Mouse (Mus musculus) adrenal gland, postnatal 14 days (tissue): Measurements from ENCODE around the gene Sec24a. TPM values are rescaled to one million over a fixed set of nuclear protein-coding genes. Genes with fewer than 3 reads are reported as not detected.
"Not testable (repeated sequence)": the region's sequence is repeated elsewhere in the genome, so short reads cannot be mapped to it uniquely, and the experiment has no call there.

ENCODE experiments used
- DNase-seq: peaks from one replicate; pipeline ENCODE4 v3.0.0; 2021; ENCODE audit warnings: mixed read lengths
- total RNA-seq: library from RNA; stranded (reverse); gene quantifications from 2 replicates; pipeline ENCODE4 v1.2.3, GENCODE M21; 2021

Sec24a gene
- total RNA-seq, 1 experiment from 2014 or later = 37.9 TPM

DNA sequence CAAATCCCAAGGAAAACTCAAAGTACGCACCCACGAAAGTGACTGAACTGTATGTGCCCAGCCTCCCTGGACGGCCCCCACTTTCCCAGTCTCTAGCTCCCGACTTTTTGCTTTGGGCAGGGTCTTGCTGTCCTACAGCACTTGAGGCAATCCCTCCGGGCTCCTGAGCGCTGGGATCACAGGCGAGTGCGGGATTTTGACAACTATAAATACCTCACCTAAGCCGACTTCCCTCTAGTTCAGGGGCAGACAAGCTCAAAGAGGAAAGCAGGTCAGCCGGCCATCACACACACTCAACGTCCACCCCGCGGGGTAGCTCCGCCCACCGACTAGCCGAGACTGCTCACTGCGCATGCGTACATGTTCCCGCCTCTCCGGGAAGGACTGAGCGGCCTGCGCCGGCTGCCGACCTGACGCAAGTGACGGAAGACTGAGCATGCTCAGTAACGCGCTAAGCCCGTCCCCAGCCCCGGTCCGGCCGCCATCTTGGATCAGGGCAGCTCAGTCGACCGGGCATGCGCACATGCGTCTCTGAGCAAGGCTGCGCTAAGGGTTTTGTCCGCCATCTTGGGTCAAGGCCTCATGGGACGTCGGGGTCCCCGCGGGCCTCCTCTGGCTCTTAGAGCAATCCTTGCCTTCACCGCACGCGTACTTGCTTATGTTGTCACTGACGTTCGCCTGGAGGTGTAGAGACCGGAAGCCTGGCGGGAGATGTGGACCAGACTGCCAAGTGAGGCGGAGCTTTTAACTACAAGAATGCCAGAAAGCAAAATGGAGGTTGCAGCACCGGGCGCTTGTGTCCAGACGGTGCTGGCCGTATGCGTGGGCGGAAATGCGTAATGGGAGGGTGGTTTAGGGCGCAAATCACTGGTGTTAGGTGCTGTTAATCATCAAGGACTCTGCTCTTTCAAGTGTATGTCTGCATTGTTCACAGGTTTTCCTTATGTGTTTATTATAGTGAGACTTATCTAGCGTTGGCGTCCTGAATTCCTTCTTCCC is 74.8 kb downstream of the Sec24a start, which contains the start of gene 0610009B22Rik:
TSS of gene 0610009B22Rik (minus strand) at position 545 of the 999 bp plus-strand sequence.
- peak; percentile 100 for DNase-seq

DNA sequence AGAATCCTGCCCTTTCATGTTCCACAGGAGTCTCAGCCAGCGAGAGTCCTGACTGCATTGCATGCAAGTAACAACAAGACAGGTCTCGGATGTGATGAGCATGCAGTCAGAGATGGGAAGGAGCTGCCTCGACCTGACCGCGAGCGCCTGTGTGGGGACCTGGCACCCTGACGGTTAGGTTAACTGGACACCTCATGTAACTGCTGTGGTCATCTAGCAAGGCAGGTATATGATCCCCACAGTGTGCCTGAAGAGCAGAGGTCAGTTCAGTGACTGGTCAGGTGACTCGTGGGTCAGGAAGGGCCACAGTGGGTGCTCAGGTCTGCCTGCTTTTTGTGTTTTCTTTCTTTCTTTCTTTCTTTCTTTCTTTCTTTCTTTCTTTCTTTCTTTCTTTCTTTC is 81.5 kb downstream of the Sec24a start:
- no peak for DNase-seq

DNA sequence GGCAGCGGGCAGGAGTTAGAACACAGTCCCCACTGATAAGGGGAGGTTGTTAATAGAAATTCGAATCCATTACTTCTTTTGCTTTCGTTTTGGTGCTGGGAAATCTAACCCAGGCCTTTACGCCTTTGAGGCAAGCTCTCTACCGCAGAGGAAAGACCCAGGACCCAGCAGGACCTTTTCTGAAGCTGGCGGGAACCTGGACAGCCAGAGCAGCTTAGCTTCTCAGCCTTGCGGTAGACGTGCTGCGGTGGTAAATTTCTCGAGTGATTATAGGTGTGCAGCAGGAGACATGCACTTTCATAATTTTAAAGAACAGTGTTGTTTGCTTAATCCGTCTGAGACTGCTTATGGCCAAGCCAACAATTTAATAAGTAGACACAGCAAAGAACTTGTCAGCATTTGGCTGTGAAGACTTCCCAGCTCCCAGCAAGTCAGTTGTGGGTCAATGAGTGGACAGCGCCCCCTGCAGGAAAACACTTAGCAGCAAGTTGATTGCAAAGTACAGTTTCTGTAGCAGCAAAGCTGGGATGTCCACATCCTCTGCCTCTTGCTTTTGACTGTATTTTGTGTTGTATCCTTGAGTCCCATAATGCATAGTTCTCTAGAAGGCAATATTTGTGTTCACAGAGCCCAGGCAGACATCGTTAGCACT is 82.0 kb downstream of the Sec24a start:
- DNase-seq = peak; percentile 95

DNA sequence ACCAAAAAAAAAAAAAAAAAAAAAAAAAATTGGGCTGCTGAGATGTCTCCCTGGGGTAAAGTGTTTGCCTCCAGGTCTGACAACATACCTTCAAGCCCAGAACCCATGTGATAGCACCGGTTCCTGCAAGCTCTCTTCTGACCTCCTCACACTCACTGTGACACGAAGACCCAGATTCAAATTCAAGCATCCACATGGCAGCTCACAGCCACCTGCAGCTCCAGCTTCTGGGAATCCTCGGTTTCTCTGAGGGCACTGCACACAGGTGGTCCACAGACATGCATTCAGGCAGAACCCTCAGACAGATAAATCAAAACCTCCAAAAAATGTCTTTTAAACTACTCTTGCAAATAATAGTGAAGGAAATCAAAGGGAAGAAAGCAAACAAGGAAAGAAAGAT is 84.0 kb downstream of the Sec24a start:
- DNase-seq = no peak

DNA sequence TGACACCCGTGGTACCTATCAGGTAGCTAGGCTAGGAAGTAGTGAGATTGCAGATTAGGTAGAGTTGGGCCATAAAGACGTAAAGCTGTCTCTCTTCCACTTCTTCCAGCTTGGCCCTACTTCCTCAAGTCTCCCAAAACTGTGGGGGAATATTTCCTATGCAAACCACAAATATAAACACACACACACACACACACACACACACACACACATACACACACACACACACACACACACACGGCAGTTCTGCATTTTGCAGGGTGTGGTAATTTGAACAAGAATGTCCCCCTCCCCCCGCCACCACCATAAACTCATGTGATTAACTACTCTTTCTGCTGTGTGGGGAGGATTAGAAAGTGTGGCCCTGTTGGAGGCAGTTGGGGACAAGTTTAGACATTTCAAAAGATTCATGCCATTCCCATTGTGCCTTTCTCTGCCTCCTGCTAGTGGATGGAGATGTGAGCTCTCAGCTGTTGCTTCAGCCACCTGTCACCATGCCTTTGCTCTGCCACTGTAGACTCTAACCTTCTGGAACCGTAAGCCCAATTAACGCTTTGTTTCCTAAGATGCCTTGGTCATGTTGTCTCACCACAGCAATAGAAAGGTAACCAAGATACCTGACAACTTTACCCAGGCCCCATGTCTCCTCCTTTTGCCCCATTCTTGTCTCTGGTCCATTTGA is 85.6 kb downstream of the Sec24a start:
- no peak for DNase-seq

DNA sequence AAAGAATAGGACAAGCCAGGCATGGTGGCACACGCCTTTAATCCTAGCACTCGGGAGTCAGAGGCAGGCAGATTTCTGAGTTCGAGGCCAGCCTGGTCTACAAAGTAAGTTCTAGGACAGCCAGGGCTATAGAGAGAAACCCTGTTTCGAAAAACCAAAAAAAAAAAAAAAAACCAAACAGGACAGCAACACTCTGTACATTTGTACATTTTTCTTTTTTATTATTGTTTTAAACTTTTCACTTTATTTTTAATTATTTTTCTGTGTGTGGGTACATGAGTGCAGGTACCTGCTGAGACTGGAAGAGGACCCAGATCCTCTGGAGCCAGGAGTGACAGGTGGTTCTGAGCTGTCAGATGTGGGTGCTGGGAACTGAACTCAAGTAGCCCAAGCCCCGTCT is 88.0 kb downstream of the Sec24a start:
- no peak for DNase-seq

DNA sequence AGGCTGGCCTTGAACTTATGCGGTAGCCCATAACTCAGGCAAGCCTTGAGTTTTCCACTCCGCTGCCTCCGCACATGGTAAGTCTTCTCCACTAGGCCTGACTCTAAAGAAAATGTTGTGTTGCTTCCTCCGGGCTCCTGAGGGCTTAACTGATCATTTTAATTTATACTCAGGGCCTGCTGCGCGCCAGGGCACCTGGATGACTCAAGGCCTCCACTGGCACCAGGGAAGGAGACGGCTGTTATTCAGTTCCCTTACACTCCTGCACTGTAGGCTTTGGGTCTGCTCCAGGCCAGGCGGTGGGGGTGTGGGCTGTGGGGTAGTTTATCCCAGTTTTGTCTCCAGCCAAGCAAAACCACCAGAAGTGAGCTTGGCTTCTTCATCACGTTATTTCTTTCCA is 90.1 kb downstream of the Sec24a start:
- peak; percentile 58 for DNase-seq

DNA sequence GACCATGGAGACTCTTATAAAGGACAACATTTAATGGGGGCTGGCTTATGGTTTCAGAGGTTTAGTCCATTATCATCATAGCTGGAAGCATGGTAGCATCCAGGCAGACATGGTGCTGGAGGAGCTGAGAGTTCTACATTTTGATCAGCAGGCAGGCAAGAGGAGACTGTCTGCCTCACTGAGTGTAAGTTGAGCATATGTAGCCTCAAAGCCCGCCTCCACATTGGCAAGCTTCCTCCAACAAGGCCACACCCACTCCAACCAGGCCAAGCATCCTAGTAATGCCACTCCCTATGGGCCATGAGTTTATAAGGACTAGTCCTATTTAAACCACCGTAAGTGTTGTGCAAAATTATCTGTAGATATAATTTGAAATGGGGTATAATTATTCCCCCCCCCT is 92.1 kb downstream of the Sec24a start:
- no peak for DNase-seq

DNA sequence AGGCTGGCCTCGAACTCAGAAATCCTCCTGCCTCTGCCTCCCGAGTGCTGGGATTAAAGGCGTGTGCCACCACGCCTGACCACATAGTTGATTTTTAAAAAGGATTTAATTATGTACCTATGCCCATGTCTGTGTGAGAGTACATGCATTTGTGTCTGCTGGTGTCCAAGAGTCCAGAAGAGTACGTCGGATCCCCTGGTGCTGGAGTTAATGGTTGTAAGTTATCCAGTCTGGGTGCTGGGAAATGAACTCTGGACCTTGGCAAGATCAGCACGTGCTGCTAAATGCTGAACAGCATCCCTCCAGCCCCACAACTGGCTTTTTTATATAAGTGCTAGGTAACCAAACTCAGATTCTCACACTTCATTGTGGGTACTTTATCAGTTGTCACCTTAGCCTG is 92.6 kb downstream of the Sec24a start:
- no peak for DNase-seq

DNA sequence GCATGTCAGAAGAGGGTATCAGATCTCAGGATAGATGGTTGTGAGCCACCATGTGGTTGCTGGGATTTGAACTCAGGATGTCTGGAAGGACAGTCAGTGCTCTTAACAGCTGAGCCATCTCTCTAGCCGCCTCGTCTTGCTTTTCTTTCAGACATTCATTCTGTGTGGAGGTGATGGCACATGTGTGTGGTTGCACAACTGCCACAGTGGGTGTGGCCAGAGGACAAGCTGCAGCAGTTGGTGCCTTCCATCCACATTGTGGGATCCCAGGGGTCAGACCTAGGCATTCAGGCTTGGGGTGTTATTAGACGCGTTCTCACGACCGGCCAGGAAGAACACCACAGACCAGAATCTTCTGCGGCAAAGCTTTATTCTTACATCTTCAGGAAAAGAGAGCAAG is 98.7 kb downstream of the Sec24a start:
- DNase-seq = not testable (repeated sequence)

DNA sequence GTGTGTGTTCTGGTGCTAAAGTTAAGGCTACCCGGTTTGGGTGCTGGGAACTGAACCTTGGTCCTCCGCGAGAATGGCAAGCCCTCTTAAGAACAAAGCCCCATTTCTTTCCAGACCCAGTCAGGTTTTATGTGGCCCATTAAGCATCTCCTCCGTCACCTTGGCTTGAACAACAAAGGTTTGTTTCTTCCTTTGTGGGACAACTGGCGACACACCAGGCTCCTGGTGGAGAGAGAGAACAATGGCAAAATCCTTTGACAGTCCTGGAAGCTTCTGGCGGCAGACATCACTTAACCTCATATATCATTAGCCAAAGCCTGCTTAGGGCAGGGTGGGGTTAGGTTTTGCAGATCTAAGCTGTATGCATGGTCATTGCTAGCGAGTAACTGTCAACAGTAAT is 100.8 kb downstream of the Sec24a start:
- no peak for DNase-seq

DNA sequence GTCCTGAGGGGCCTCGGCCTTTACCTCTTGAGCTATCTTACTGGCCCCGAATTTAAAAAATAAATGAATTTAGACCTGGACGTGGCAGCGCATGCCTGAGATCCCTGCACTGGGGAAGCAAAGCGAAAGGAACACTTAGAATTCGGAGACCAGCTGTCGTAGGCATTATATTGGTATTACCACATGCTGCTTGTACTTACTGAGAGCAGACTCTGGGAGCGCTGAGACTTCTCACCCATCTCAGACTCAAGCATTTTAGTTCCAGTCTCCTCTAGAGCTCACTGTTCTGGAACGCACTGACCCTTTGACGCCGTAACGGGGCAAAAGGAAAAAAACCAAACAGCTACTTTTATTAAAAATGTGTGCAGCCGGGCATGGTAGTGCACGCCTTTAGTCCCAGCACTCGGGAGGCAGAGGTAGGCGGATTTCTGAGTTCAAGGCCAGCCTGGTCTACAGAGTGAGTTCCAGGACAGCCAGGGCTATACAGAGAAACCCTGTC is 101.5 kb downstream of the Sec24a start:
- DNase-seq = no peak

DNA sequence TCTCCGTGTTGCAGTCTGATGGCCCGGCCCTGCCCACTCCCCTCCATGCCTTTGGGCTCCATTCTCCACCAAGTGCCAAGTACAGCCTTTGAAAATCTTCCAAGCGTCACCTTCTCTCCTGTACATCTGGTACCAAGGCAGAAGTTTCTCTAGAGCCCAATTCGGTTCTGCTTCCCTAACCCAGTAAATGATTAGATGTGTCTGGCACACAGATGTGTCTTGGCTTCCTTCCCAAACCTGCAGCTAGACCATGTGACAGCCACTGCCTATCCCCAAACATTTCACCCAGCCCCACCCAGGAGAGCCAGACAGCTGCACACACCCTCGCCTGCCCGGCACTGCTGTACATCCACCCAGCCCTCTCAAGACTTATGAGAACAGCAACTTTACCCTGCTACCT is 104.7 kb downstream of the Sec24a start:
- peak; percentile 75 for DNase-seq

DNA sequence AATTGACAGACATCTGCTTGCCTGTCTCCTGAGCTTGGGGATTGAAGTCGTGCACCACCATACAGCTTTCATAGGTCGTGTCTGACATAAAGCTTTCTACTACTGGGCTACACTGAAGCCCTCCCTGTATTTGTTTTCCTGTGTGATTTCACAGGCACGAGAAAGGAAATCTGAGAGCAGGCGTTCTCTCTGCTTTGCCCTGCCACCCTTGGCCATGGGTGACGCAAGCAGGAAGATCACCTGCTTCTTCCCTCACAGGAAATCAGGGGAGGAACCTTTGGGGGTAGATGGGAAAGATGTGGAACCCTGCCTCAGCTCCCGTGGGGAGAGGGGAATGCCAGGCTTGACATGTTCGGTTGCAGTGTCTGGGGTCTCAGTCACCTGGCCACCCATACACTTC is 105.1 kb downstream of the Sec24a start:
- no peak for DNase-seq

DNA sequence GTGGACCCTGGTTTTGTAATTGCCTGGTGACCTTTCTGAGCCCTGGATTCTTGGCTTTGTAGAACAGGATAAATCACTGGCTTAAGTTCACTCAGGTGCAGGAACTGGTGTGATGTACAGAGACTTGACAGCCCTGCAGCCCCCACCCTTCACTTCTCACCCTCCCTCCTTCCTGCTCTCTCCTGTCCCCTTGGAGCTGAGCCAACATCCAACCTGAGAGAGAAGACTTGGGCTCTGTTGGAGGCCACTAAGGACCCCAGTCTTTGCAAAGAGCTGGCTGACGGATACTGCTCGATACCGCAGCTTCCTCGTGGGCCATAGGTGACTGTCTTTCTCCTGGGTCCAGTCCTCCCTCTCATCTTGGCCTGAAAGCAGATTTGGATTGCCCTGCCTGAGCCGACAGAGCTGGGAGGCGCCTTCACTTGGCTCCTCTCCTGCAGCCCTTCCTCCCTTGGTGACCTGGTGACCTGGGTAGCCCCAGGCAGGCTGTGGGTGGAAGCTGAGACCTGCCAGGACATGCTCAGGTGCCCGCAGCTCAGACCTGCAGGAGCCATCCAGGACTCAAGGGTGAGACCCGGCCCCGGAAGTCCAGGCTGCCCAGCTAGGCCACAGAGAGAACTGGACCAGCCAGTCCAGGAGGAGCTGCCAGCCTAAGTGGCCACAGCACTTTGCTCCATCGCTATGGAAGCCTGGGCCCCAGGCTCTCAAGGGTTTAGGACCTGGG is 106.5 kb downstream of the Sec24a start:
- peak; percentile 37 for DNase-seq

DNA sequence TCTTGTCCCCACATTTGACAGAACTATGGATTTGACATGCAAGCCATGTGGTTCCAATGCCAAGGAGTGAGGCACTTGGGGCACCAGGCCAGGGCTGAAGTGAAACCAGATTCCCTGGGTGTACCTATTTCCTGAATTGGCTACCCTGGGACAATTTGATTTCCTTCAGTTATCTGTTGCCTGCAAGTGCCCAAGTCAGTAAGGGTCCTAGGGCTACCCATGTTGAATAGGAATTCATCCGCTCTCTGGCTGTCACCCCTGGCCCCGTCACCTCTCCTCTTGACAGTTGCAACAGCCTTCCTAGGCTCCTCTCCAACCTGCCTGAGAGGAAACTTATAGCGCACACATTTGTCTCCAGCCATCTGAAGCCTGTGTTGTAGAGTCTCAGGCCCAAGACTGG is 108.5 kb downstream of the Sec24a start:
- no peak for DNase-seq

DNA sequence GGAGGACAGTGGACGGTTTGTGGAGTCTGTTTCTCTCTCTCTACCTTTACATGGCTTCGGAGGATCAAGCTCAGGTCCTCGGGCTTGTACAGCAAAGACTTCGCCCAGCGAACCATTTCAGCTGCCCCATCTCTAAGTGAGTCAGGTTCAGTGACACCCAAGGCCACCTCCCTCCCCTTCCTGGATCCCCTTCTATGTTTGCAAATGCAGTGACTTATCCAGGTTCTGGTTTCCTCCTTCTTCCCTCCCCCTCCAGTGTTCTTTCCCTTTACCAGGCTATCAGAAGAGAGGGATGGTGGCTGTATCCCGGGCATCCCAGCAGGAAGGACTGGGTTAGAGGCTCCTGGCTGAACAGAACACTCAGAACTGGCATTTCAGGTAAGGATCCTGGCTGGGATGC is 109.7 kb downstream of the Sec24a start:
- DNase-seq = peak; percentile 57

DNA sequence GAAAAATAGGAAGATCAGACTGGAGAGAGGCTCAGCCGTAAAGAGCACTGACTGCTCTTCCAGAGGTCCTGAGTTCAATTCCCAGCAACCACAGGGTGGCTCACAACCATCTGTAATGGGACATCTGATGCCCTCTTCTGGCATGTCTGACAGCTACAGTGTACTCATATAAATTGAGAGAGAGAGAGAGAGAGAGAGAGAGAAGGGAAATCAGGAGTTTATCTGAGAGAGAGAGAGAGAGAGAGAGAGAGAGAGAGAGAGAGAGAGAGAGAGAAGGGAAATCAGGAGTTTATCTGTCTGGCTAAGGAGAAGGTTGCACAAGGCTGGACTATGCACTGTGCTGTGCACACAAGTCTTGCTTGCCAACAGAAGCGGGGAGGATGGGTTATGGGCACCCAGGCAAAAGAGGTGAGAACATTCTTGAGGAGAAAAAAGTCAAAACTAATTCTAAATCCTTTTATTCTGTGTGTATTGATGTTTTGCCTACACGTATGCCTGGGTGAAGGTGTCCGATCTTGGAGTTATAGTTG is 110.5 kb downstream of the Sec24a start:
- no peak for DNase-seq

DNA sequence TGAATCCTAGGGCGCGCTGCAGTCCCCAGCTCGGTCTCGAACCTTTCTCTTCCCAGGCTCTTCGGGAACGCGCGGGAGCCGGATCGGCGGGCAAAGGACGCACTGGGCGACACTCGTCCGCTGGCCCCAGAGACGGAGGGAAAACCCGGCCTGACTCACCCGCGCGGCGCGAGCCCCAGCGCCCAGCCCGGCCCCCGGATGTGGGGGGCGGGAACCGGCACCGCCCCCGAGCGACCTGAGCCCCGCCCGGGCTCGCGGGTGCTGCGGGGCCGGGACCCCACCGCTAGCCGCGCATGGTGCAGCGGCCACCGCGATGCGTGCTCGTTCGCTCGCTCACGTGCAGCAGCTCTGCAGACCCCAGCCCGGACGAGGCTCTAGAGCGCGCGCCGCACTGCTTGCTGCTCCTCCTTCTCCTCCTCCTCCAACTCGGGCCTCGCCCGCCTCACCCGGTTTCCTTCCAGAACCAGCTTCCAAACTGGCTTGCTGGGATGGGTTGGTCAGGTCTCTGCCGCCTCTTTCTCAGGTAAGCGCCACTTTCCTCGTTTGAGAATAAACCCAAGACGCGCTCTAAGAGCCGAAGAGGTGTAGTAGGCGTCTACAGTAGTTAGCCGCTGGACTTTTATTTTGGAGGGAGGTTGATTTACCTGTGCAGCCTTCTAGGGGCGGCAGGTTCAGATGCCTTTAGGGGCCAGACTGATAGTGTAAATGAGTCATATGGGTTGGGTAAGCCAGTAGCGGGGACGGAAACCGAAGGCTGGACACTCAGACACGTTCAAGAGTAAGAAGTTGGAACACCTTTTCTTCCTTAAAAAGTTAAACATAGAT is 112.5 kb downstream of the Sec24a start, which contains the start of the genes N4bp3 and D930048N14Rik:
TSS of gene N4bp3 (minus strand) at position 152 of the 825 bp plus-strand sequence.
TSS of gene D930048N14Rik (plus strand) at position 264 of the 825 bp plus-strand sequence.
- peak; percentile 93 for DNase-seq

DNA sequence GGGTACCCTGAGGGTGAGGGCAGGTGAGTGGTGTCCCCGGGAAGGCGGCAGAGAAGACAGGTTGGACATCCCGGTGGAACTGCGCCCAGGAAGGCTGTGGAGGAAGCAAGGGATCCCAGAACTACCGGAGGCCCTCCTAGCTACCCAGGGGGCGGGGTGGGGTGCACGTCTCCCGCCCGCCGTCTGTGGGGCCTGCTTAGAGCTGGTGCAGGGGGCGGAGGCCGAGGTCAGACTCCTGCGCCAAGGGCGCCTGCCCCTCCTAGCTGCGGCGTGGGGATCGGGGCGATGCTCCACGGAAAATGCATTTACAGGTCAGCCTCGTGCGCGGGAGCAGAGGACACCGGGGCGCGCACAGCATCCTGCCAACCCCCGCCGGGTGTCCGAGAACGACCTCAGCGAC is 113.2 kb downstream of the Sec24a start:
- DNase-seq = no peak

DNA sequence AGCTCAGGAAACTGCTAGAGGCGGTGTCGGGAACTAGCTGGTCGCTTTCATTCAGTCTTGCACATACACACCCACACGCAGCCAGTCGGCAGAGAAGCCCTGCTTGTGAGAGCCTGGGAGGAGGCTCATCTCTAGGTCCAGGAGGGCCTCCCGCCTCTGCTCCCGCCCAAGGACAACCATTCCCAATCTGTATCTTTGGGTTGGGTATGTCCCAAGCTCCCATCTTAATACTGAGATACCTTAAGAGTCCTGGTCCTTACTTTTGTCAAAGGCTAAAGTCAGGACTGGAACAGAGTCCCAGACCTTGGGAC is 113.6 kb downstream of the Sec24a start:
- DNase-seq = peak; percentile 29
